Mouse (Mus musculus) testis, adult 2 months (tissue): ENCODE data around the gene Eva1c.

Experiments used
- CTCF ChIP-seq: fragments of 200-500 bp; IDR thresholded peaks from 2 replicates; pipeline ENCODE4 v1.5.1; 2012; ENCODE audit warnings: low read depth, mild to moderate bottlenecking, inconsistent platforms, low read length, moderate library complexity; ENCODE audit not compliant: control insufficient read depth, insufficient read depth, insufficient replicate concordance
- POLR2A ChIP-seq: fragments of 200-500 bp; IDR thresholded peaks from 2 replicates; pipeline ENCODE4 v1.6.1; 2012; ENCODE audit warnings: low read depth, mild to moderate bottlenecking, inconsistent platforms, low read length, moderate library complexity; ENCODE audit not compliant: control insufficient read depth

- no peak for TF ChIP-seq CTCF
- no peak for TF ChIP-seq POLR2A
These were observed 73.0 kb downstream of the Eva1c start for GRCm38 (mm10) chr16:90899498-90899897.
